Mouse (Mus musculus) embryonic fibroblast, embryonic 13.5 days (primary cell): ENCODE results near the gene Med13.

Source experiments
- CTCF ChIP-seq: IDR thresholded peaks from 2 replicates; pipeline ENCODE4 v1.5.1; 2011; ENCODE audit warnings: mild to moderate bottlenecking, control low read depth, low read length, moderate library complexity, borderline replicate concordance; ENCODE audit not compliant: insufficient read depth
- POLR2A ChIP-seq: IDR thresholded peaks from 2 replicates; pipeline ENCODE4 v1.6.1; 2011; ENCODE audit warnings: low read depth, mild to moderate bottlenecking, control low read depth, low read length, moderate library complexity

GRCm38 (mm10) chr11:86324251-86324650, 33.2 kb downstream of the Med13 start:
- TF ChIP-seq POLR2A (no peak), CTCF (no peak)
